Mouse (Mus musculus) stomach, embryonic 16.5 days (tissue): ENCODE measurements at regions not wholly inside any gene's neighbourhood (a gene's known extent, or its start where the extent isn't known, plus 50 kb on each side); places are given as distances from the start of the nearest gene placed in this dataset.

Source experiments
- ATAC-seq: fragments of 200-750 bp; cut with Nextera tagmentation; 2 replicates; pipeline ENCODE4 v1.8.0; 2017; ENCODE audit warnings: moderate number of reproducible peaks, moderate TSS enrichment; ENCODE audit not compliant: insufficient read depth, low FRiP score
- H3K27ac ChIP-seq: fragments of 300-500 bp; sonication (generic); 2 replicates; pipeline ENCODE4 v1.5.1; 2014; ENCODE audit warnings: low read length
- H3K27me3 ChIP-seq: fragments of 300-500 bp; sonication (generic); 2 replicates; pipeline ENCODE4 v1.6.1; 2014; ENCODE audit warnings: low read length, control low read depth, mixed read lengths; ENCODE audit not compliant: control insufficient read depth, insufficient read depth
- H3K36me3 ChIP-seq: fragments of 300-500 bp; sonication (generic); 2 replicates; pipeline ENCODE4 v1.6.1; 2014; ENCODE audit warnings: low read length; ENCODE audit not compliant: control insufficient read depth, insufficient read depth
- H3K4me1 ChIP-seq: fragments of 300-500 bp; sonication (generic); 2 replicates; pipeline ENCODE4 v1.6.1; 2014; ENCODE audit warnings: low read length, control low read depth, mixed read lengths; ENCODE audit not compliant: control insufficient read depth, insufficient read depth
- H3K4me2 ChIP-seq: fragments of 300-500 bp; sonication (generic); 2 replicates; pipeline ENCODE4 v1.6.1; 2014; ENCODE audit warnings: low read depth, low read length, mixed read lengths
- H3K4me3 ChIP-seq: fragments of 300-500 bp; sonication (generic); replicated peaks from 2 replicates; pipeline ENCODE4 v1.5.1; 2014; ENCODE audit warnings: mild to moderate bottlenecking, low read length
- H3K9ac ChIP-seq: fragments of 300-500 bp; sonication (generic); 2 replicates; pipeline ENCODE4 v1.6.1; 2014; ENCODE audit warnings: low read length
- H3K9me3 ChIP-seq: fragments of 300-500 bp; sonication (generic); replicated peaks from 2 replicates; pipeline ENCODE4 v1.6.1; 2016; ENCODE audit warnings: low read length, control low read depth; ENCODE audit not compliant: control insufficient read depth
- WGBS: fragments of 180-500 bp; shearing (Covaris S2); extraction: QIAGEN DNeasy Blood & Tissue Kit; methylation state at CpG from one replicate; pipeline ENCODE4 v1.1.7; 2014; 5-methylcytosine and 5-hydroxymethylcytosine counted together

- Histone ChIP-seq H3K4me1 (no peaks in the 10 kb centered on the region), H3K4me3 (no peak overlapping the region), H3K36me3 (no peaks in the 10 kb centered on the region), H3K27ac (no peak overlapping the region), H3K9ac (no peak overlapping the region), H3K9me3 (0 out of 2 replicates have a peak, but pooled peaks cover 4% of the 10 kb centered on the region), H3K4me2 (no peak overlapping the region), H3K27me3 (no peaks in the 10 kb centered on the region)
- ATAC-seq = no peak
- WGBS = 22% methylated on average over 2 of the region's 2 CpGs
These were observed 230.3 kb downstream of the Parp8 start for GRCm38 (mm10) chr13:116795041-116795440.

- H3K9me3 ChIP-seq = no peaks in the 10 kb centered on the region
- no peak overlapping the region for H3K9ac ChIP-seq
- no peak overlapping the region for H3K4me3 ChIP-seq
- no peak for ATAC-seq
- no peaks in the 10 kb centered on the region for H3K27me3 ChIP-seq
- no peaks in the 10 kb centered on the region for H3K36me3 ChIP-seq
- H3K27ac ChIP-seq = no peak overlapping the region
- no peaks in the 10 kb centered on the region for H3K4me1 ChIP-seq
- no peak overlapping the region for H3K4me2 ChIP-seq
These were observed 243.7 kb downstream of the Parp8 start for GRCm38 (mm10) chr13:116781616-116782015.

GRCm38 (mm10) chr13:116765491-116765890, 259.8 kb downstream of the Parp8 start:
- 42% methylated on average over 3 of the region's 3 CpGs for WGBS
- Histone ChIP-seq H3K9ac (no peak overlapping the region), H3K27ac (no peak overlapping the region), H3K36me3 (no peaks in the 10 kb centered on the region), H3K4me3 (no peak overlapping the region), H3K4me1 (no peaks in the 10 kb centered on the region), H3K9me3 (no peaks in the 10 kb centered on the region), H3K4me2 (no peak overlapping the region), H3K27me3 (no peaks in the 10 kb centered on the region)
- ATAC-seq = no peak

GRCm38 (mm10) chr13:116759912-116760311, 265.4 kb downstream of the Parp8 start:
- H3K4me1 ChIP-seq = no peaks in the 10 kb centered on the region
- no peak overlapping the region for H3K4me2 ChIP-seq
- no peak overlapping the region for H3K9ac ChIP-seq
- ATAC-seq = no peak
- H3K36me3 ChIP-seq = no peaks in the 10 kb centered on the region
- H3K9me3 ChIP-seq = no peaks in the 10 kb centered on the region
- 84% methylated on average over 2 of the region's 2 CpGs for WGBS
- no peak overlapping the region for H3K27ac ChIP-seq
- H3K4me3 ChIP-seq = no peak overlapping the region
- no peaks in the 10 kb centered on the region for H3K27me3 ChIP-seq

- Histone ChIP-seq H3K9ac (no peak overlapping the region), H3K36me3 (no peaks in the 10 kb centered on the region), H3K4me3 (no peak overlapping the region), H3K4me2 (no peak overlapping the region), H3K27me3 (no peaks in the 10 kb centered on the region), H3K27ac (no peak overlapping the region), H3K9me3 (no peaks in the 10 kb centered on the region), H3K4me1 (no peaks in the 10 kb centered on the region)
- WGBS = 71% methylated on average over 4 of the region's 4 CpGs
- ATAC-seq = no peak
These were observed 284.5 kb downstream of the Parp8 start for GRCm38 (mm10) chr13:116740825-116741224.

GRCm38 (mm10) chr13:116723361-116724153, 301.8 kb downstream of the Parp8 start:
- no peak for ATAC-seq
- no peaks in the 10 kb centered on the region for H3K4me1 ChIP-seq
- WGBS = 63% methylated on average over 14 of the region's 14 CpGs

GRCm38 (mm10) chr13:116714809-116715208, 310.5 kb downstream of the Parp8 start:
- H3K9ac ChIP-seq = no peak overlapping the region
- H3K36me3 ChIP-seq = no peaks in the 10 kb centered on the region
- WGBS = 15% methylated on average over 5 of the region's 5 CpGs
- no peak overlapping the region for H3K27ac ChIP-seq
- no peak overlapping the region for H3K4me2 ChIP-seq
- no peaks in the 10 kb centered on the region for H3K9me3 ChIP-seq
- H3K4me1 ChIP-seq = peaks cover 4% of the 10 kb centered on the region; the same call in 1 of the 2 replicates
- no peak for ATAC-seq
- no peak overlapping the region for H3K4me3 ChIP-seq
- peaks cover 11% of the 10 kb centered on the region for H3K27me3 ChIP-seq

More at GRCm38 (mm10) chr13:116723361-116724153, 301.8 kb downstream of the Parp8 start:
- no peak overlapping the region for H3K9ac ChIP-seq
- H3K36me3 ChIP-seq = no peaks in the 10 kb centered on the region
- H3K4me2 ChIP-seq = no peak overlapping the region
- H3K27ac ChIP-seq = no peak overlapping the region
- H3K27me3 ChIP-seq = no peaks in the 10 kb centered on the region
- no peaks in the 10 kb centered on the region for H3K9me3 ChIP-seq
- no peak overlapping the region for H3K4me3 ChIP-seq

- ATAC-seq = peak; percentile 80; the same call in 1 of the 2 replicates
- Histone ChIP-seq H3K4me1 (peaks cover 9% of the 10 kb centered on the region; the same call in 1 of the 2 replicates), H3K4me2 (peak overlapping the region; percentile 83), H3K36me3 (no peaks in the 10 kb centered on the region), H3K27me3 (peaks cover 14% of the 10 kb centered on the region), H3K9me3 (no peaks in the 10 kb centered on the region), H3K9ac (peak overlapping the region; percentile 64), H3K27ac (peak overlapping the region; percentile 67), H3K4me3 (peak overlapping the region; percentile 49)
- WGBS = under 1% methylated on average over 24 of the region's 24 CpGs
These were observed 313.3 kb downstream of the Parp8 start for GRCm38 (mm10) chr13:116711866-116712593.
